Mouse (Mus musculus) MEL (cell line): ENCODE results near the gene Gtf2h3. TPM values are rescaled to one million over a fixed set of nuclear protein-coding genes. Genes with fewer than 3 reads are reported as not detected.

Source experiments
- DNase-seq: peaks from one replicate; pipeline ENCODE4 v3.0.0; 2011; ENCODE audit warnings: low read depth, low spot score
- H3K27ac ChIP-seq: 2 replicates; pipeline ENCODE4 v1.5.1; 2012; ENCODE audit warnings: low read depth, mild to moderate bottlenecking, control low read depth, low read length, moderate library complexity; ENCODE audit not compliant: control insufficient read depth
- H3K27me3 ChIP-seq, 2 experiments: fragments of 150-350 bp in 1 of 2; sonication (generic) in 1 of 2; 2 replicates each; pipeline ENCODE4 v1.6.1; 2012; ENCODE audit warnings: low read length in 2 of 2, mild to moderate bottlenecking in 2 of 2, improper control_type of control experiment in 1 of 2, moderate library complexity in 1 of 2; ENCODE audit not compliant: insufficient read depth in 2 of 2, control insufficient read depth in 1 of 2
- H3K36me3 ChIP-seq, 2 experiments: 2 replicates each; pipeline ENCODE4 v1.6.1; 2012 to 2014; ENCODE audit warnings: low read length in 2 of 2, improper control_type of control experiment in 1 of 2, inconsistent platforms in 1 of 2, mild to moderate bottlenecking in 1 of 2; ENCODE audit not compliant: insufficient read depth in 2 of 2, control insufficient read depth in 1 of 2
- H3K4me1 ChIP-seq, 2 experiments: fragments of 150-350 bp in 1 of 2; sonication (generic) in 1 of 2; 2 replicates each; pipeline ENCODE4 v1.6.1; 2012; ENCODE audit warnings: low read length in 2 of 2, improper control_type of control experiment in 1 of 2, mild to moderate bottlenecking in 1 of 2; ENCODE audit not compliant: insufficient read depth in 2 of 2, control insufficient read depth in 1 of 2
- H3K4me3 ChIP-seq, 2 experiments: fragments of 150-350 bp in 1 of 2; sonication (generic) in 1 of 2; 2 replicates each; pipeline ENCODE4 v1.5.1; 2012; ENCODE audit warnings: low read depth in 2 of 2, low read length in 2 of 2, mild to moderate bottlenecking in 2 of 2, moderate library complexity in 2 of 2, control low read depth in 1 of 2, improper control_type of control experiment in 1 of 2; ENCODE audit not compliant: control insufficient read depth in 1 of 2, insufficient read depth in 1 of 2
- H3K79me2 ChIP-seq: 2 replicates; pipeline ENCODE4 v1.6.1; 2012; ENCODE audit warnings: mild to moderate bottlenecking, low read length, moderate library complexity; ENCODE audit not compliant: control insufficient read depth, poor library complexity, insufficient read depth
- H3K9ac ChIP-seq: 2 replicates; pipeline ENCODE4 v1.6.1; 2012; ENCODE audit warnings: low read depth, mild to moderate bottlenecking, control low read depth, low read length, moderate library complexity; ENCODE audit not compliant: control insufficient read depth, poor library complexity, severe bottlenecking
- H3K9me3 ChIP-seq: fragments of 150-350 bp; sonication (generic); replicated peaks from 2 replicates; pipeline ENCODE4 v1.6.1; 2012; ENCODE audit warnings: mild to moderate bottlenecking, low read length, improper control_type of control experiment, moderate library complexity; ENCODE audit not compliant: insufficient read depth
- BHLHE40 ChIP-seq: IDR thresholded peaks from 2 replicates; pipeline ENCODE4 v1.6.1; 2012; ENCODE audit warnings: low read depth, mild to moderate bottlenecking, inconsistent platforms, low read length, improper control_type of control experiment, borderline replicate concordance
- CHD1 ChIP-seq: IDR thresholded peaks from 2 replicates; pipeline ENCODE4 v1.6.1; 2012; ENCODE audit warnings: low read depth, mild to moderate bottlenecking, inconsistent platforms, low read length, improper control_type of control experiment
- CHD2 ChIP-seq: IDR thresholded peaks from 2 replicates; pipeline ENCODE4 v1.6.1; 2011; ENCODE audit warnings: low read length, improper control_type of control experiment
- CTCF ChIP-seq, 3 experiments: IDR thresholded peaks in 2 of 3; conservative IDR thresholded peaks in 1 of 3; 2 replicates each; pipeline ENCODE4 v1.5.1; 2011 to 2012; ENCODE audit warnings: low read length in 3 of 3, low read depth in 2 of 3, mild to moderate bottlenecking in 2 of 3, improper control_type of control experiment in 1 of 3, inconsistent platforms in 1 of 3, mixed read lengths in 1 of 3, moderate library complexity in 1 of 3; ENCODE audit not compliant: control insufficient read depth in 1 of 3, insufficient read depth in 1 of 3, poor library complexity in 1 of 3, severe bottlenecking in 1 of 3
- EP300 ChIP-seq, 2 experiments: IDR thresholded peaks; 2 replicates each; pipeline ENCODE4 v1.6.1; 2011; ENCODE audit warnings: improper control_type of control experiment in 2 of 2, low read length in 2 of 2, low read depth in 1 of 2, mild to moderate bottlenecking in 1 of 2
- ETS1 ChIP-seq: IDR thresholded peaks from 2 replicates; pipeline ENCODE4 v1.6.1; 2012; ENCODE audit warnings: low read depth, mild to moderate bottlenecking, inconsistent platforms, low read length, improper control_type of control experiment, moderate library complexity
- GABPA ChIP-seq: IDR thresholded peaks from 2 replicates; pipeline ENCODE4 v1.6.1; 2012; ENCODE audit warnings: low read depth, mild to moderate bottlenecking, inconsistent platforms, low read length, improper control_type of control experiment, moderate library complexity
- HCFC1 ChIP-seq: IDR thresholded peaks from 2 replicates; pipeline ENCODE4 v1.6.1; 2012; ENCODE audit warnings: low read depth, mild to moderate bottlenecking, inconsistent platforms, low read length, improper control_type of control experiment, moderate library complexity
- JUND ChIP-seq: IDR thresholded peaks from 2 replicates; pipeline ENCODE4 v1.6.1; 2011; ENCODE audit warnings: low read depth, mild to moderate bottlenecking, improper control_type of control experiment, low read length
- KAT2A ChIP-seq: conservative IDR thresholded peaks from 2 replicates; pipeline ENCODE4 v1.6.1; 2012; ENCODE audit warnings: low read depth, low read length, improper control_type of control experiment, inconsistent platforms
- MAFK ChIP-seq: IDR thresholded peaks from 2 replicates; pipeline ENCODE4 v1.6.1; 2011; ENCODE audit warnings: low read depth, mild to moderate bottlenecking, low read length, improper control_type of control experiment, borderline replicate concordance
- MAX ChIP-seq: IDR thresholded peaks from 2 replicates; pipeline ENCODE4 v1.6.1; 2011; ENCODE audit warnings: low read length, improper control_type of control experiment
- MAZ ChIP-seq: IDR thresholded peaks from 2 replicates; pipeline ENCODE4 v1.6.1; 2012; ENCODE audit warnings: low read depth, mild to moderate bottlenecking, inconsistent platforms, low read length, improper control_type of control experiment
- MEF2A ChIP-seq: IDR thresholded peaks from 2 replicates; pipeline ENCODE4 v1.6.1; 2014; ENCODE audit warnings: low read depth, mild to moderate bottlenecking, inconsistent platforms, low read length, improper control_type of control experiment; ENCODE audit not compliant: poor library complexity, insufficient replicate concordance, severe bottlenecking; ENCODE audit errors: extremely low read depth
- MXI1 ChIP-seq: IDR thresholded peaks from 2 replicates; pipeline ENCODE4 v1.6.1; 2011; ENCODE audit warnings: mild to moderate bottlenecking, low read depth, low read length, improper control_type of control experiment
- MYB ChIP-seq: IDR thresholded peaks from 2 replicates; pipeline ENCODE4 v1.6.1; 2011; ENCODE audit warnings: mild to moderate bottlenecking, low read depth, low read length, improper control_type of control experiment
- NRF1 ChIP-seq: IDR thresholded peaks from 2 replicates; pipeline ENCODE4 v1.6.1; 2014; ENCODE audit warnings: low read depth, mild to moderate bottlenecking, inconsistent platforms, low read length, improper control_type of control experiment, moderate library complexity; ENCODE audit not compliant: poor library complexity, insufficient read depth, severe bottlenecking
- POLR2A ChIP-seq, 2 experiments: IDR thresholded peaks; 2 replicates each; pipeline ENCODE4 v1.6.1; 2011 to 2012; ENCODE audit warnings: low read length in 2 of 2, mild to moderate bottlenecking in 2 of 2, control low read depth in 1 of 2, improper control_type of control experiment in 1 of 2, low read depth in 1 of 2, moderate library complexity in 1 of 2; ENCODE audit not compliant: control insufficient read depth in 1 of 2, insufficient read depth in 1 of 2, poor library complexity in 1 of 2
- POLR2AphosphoS2 ChIP-seq: IDR thresholded peaks from 2 replicates; pipeline ENCODE4 v1.6.1; 2011; ENCODE audit warnings: low read length, improper control_type of control experiment
- POLR2AphosphoS5 ChIP-seq: IDR thresholded peaks from 2 replicates; pipeline ENCODE4 v1.6.1; 2012; ENCODE audit warnings: low read depth, borderline replicate concordance, mild to moderate bottlenecking, inconsistent platforms, low read length, moderate library complexity, mixed read lengths
- RAD21 ChIP-seq: IDR thresholded peaks from 2 replicates; pipeline ENCODE4 v1.6.1; 2011; ENCODE audit warnings: mild to moderate bottlenecking, low read depth, low read length, improper control_type of control experiment
- RCOR1 ChIP-seq: IDR thresholded peaks from 2 replicates; pipeline ENCODE4 v1.6.1; 2012; ENCODE audit warnings: low read depth, mild to moderate bottlenecking, inconsistent platforms, low read length, improper control_type of control experiment
- SIN3A ChIP-seq: IDR thresholded peaks from 2 replicates; pipeline ENCODE4 v1.6.1; 2012; ENCODE audit warnings: low read length, improper control_type of control experiment, inconsistent platforms
- SMC3 ChIP-seq: IDR thresholded peaks from 2 replicates; pipeline ENCODE4 v1.6.1; 2011; ENCODE audit warnings: low read depth, low read length, improper control_type of control experiment
- TAL1 ChIP-seq: IDR thresholded peaks from 2 replicates; pipeline ENCODE4 v1.6.1; 2012; ENCODE audit warnings: mild to moderate bottlenecking, inconsistent platforms, low read length, moderate library complexity, mixed read lengths
- TBP ChIP-seq: IDR thresholded peaks from 2 replicates; pipeline ENCODE4 v1.8.0; 2011; ENCODE audit warnings: low read depth, low read length, improper control_type of control experiment
- TCF12 ChIP-seq: IDR thresholded peaks from 2 replicates; pipeline ENCODE4 v1.6.1; 2014; ENCODE audit warnings: low read depth, mild to moderate bottlenecking, inconsistent platforms, low read length, improper control_type of control experiment, moderate library complexity
- UBTF ChIP-seq: IDR thresholded peaks from 2 replicates; pipeline ENCODE4 v1.6.1; 2012; ENCODE audit warnings: low read depth, mild to moderate bottlenecking, inconsistent platforms, low read length, improper control_type of control experiment, moderate library complexity, borderline replicate concordance; ENCODE audit not compliant: insufficient read depth
- USF1 ChIP-seq: IDR thresholded peaks from 2 replicates; pipeline ENCODE4 v1.6.1; 2014; ENCODE audit warnings: low read depth, mild to moderate bottlenecking, inconsistent platforms, low read length, improper control_type of control experiment, moderate library complexity
- USF2 ChIP-seq, 2 experiments: IDR thresholded peaks; 2 replicates each; pipeline ENCODE4 v1.6.1; 2011 to 2012; ENCODE audit warnings: improper control_type of control experiment in 2 of 2, low read length in 2 of 2, borderline replicate concordance in 1 of 2, inconsistent platforms in 1 of 2, low read depth in 1 of 2, mild to moderate bottlenecking in 1 of 2; ENCODE audit not compliant: insufficient read depth in 1 of 2
- ZKSCAN1 ChIP-seq: IDR thresholded peaks from 2 replicates; pipeline ENCODE4 v1.6.1; 2012; ENCODE audit warnings: low read depth, mild to moderate bottlenecking, inconsistent platforms, low read length, improper control_type of control experiment, moderate library complexity
- ZMIZ1 ChIP-seq: IDR thresholded peaks from 2 replicates; pipeline ENCODE4 v1.6.1; 2012; ENCODE audit warnings: low read depth, mild to moderate bottlenecking, inconsistent platforms, low read length, improper control_type of control experiment, moderate library complexity
- polyA plus RNA-seq, 2 experiments: library from polyadenylated mRNA; stranded (reverse) in 1 of 2; unstranded in 1 of 2; fragments of >175 nt in 1 of 2; fragments of >200 nt in 1 of 2; gene quantifications; 2 replicates each; pipeline versions ENCODE4 v1.2.1 to v1.2.4; 2012; ENCODE audit warnings: low replicate concordance in 2 of 2, low read depth in 1 of 2; ENCODE audit not compliant: insufficient read length in 2 of 2, insufficient read depth in 1 of 2, missing spikeins in 1 of 2
- total RNA-seq: library from RNA; depleted of rRNA; stranded (reverse); fragments of 300-350 nt; gene quantifications from 2 replicates; pipeline ENCODE4 v1.2.3, GENCODE M21; 2012

The Gtf2h3 gene
- total and polyA plus RNA-seq, 3 experiments, result 86.1 to 116 TPM; not detected in 1

DNA sequence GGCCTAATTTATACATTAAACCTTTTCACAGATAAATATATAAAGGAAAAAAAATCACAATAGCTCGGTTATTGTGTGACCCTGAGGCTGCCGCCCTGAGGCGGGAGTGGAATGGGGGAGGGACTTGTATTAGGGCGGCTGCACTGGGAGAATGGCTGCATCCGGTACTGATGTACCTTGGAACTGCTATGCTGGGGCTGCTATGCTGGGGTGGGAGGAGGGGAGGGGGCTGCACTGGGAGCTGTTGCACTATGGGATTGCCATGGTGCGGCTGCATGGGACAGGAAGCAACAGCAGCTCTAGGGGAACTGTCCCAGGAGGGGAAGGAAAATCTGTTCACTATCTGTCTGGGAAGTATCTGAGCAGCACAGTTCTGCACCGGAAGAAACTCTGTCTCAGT, 46.5 kb upstream of the Gtf2h3 start:
- Histone ChIP-seq H3K9ac (no peak overlapping the region), H3K4me1 (peaks cover 14 to 19% of the 10 kb centered on the region in 2 experiments), H3K9me3 (no peaks in the 10 kb centered on the region), H3K36me3 (peaks cover 0 to 8% of the 10 kb centered on the region in 2 experiments; a peak in 2 of 4 replicates), H3K4me3 (no peak overlapping the region), H3K27ac (no peak overlapping the region), H3K27me3 (no peaks in the 10 kb centered on the region), H3K79me2 (peaks cover 2% of the 10 kb centered on the region; the same call in 1 of the 2 replicates)
- TF ChIP-seq JUND, result no peak
- no peak for TF ChIP-seq TAL1
- no peak for TF ChIP-seq HCFC1
- no peak for DNase-seq

DNA sequence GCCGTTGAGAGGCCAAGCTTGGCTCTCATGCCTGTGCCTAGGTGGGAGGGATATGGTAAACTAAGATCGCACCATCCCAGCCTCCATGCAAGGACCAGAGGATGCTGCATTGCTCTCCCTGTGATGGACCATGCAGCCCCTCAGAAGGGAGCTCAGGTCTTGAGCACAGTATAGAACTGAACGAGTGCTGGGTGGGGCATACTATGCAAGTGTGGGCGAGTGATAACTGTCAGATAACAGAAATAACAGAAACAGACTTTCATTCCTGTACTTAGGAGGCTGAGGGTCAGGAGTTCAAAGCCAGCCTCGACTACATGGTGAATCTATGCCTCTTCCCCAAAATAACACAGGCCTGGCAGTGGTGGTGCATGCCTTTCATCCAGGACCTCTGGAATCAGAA, 43.9 kb upstream of the Gtf2h3 start:
- DNase-seq, result peak; percentile 65
- no peaks in the 10 kb centered on the region for H3K27me3 ChIP-seq
- peak overlapping the region; percentile 17; the same call in 1 of the 2 replicates for H3K27ac ChIP-seq
- no peak overlapping the region for H3K9ac ChIP-seq
- H3K4me3 ChIP-seq, result no peak overlapping the region
- H3K36me3 ChIP-seq, result peaks cover 0 to 8% of the 10 kb centered on the region in 2 experiments; a peak in 2 of 4 replicates
- peaks cover 17 to 20% of the 10 kb centered on the region in 2 experiments for H3K4me1 ChIP-seq
- peaks cover 2% of the 10 kb centered on the region; the same call in 1 of the 2 replicates for H3K79me2 ChIP-seq
- no peaks in the 10 kb centered on the region for H3K9me3 ChIP-seq
- TF ChIP-seq POLR2AphosphoS2 (no peak), TCF12 (peak; percentile 56), TBP (no peak), USF1 (no peak), CHD1 (no peak), SMC3 (no peak), MAZ (0 out of 2 replicates have a peak, but pooled peaks have one; percentile 23), CTCF (IDR thresholded peaks at IDR 0.05 in 2 of 3, conservative IDR thresholded peaks at IDR 0.05 in 1 of 3; ENCODE audit: control insufficient read depth in 1 of 3, insufficient read depth in 1 of 3, low read depth in 2 of 3, low read length in 3 of 3, poor library complexity in 1 of 3, severe bottlenecking in 1 of 3) (no peak), USF2 (IDR thresholded peaks at IDR 0.05; ENCODE audit: borderline replicate concordance in 1 of 2, insufficient read depth in 1 of 2, low read depth in 1 of 2, low read length in 2 of 2) (no peak), ETS1 (0 out of 2 replicates have a peak, but pooled peaks have one; percentile 7), MAFK (no peak), TAL1 (no peak), POLR2A (IDR thresholded peaks at IDR 0.05; ENCODE audit: control insufficient read depth in 1 of 2, insufficient read depth in 1 of 2, low read depth in 1 of 2, low read length in 2 of 2, poor library complexity in 1 of 2) (no peak), MAX (no peak), ZKSCAN1 (no peak), POLR2AphosphoS5 (no peak), MEF2A (no peak), BHLHE40 (no peak), RAD21 (no peak), SIN3A (no peak; the same call in 1 of the 2 replicates), CHD2 (no peak), GABPA (no peak), KAT2A (no peak), RCOR1 (no peak), MXI1 (no peak), ZMIZ1 (no peak), EP300 (IDR thresholded peaks at IDR 0.05; ENCODE audit: low read depth in 1 of 2, low read length in 2 of 2) (peak; percentile 63 to 78), UBTF (no peak), MYB (peak; percentile 92), NRF1 (no peak)
